Mouse (Mus musculus) ES-E14 (cell line): Measurements from ENCODE around the gene Mrpl58.

Experiments used
- CHD2 ChIP-seq: IDR thresholded peaks from 2 replicates; pipeline ENCODE4 v1.6.1; 2014; ENCODE audit warnings: mild to moderate bottlenecking, low read depth, low read length, inconsistent platforms
- HCFC1 ChIP-seq: IDR thresholded peaks from 2 replicates; pipeline ENCODE4 v1.6.1; 2012; ENCODE audit warnings: low read length, inconsistent platforms, borderline replicate concordance; ENCODE audit not compliant: insufficient read depth
- MAFK ChIP-seq: IDR thresholded peaks from 2 replicates; pipeline ENCODE4 v1.6.1; 2014; ENCODE audit warnings: mild to moderate bottlenecking, low read depth, low read length, inconsistent platforms; ENCODE audit not compliant: insufficient read depth
- ZC3H11A ChIP-seq: IDR thresholded peaks from 2 replicates; pipeline ENCODE4 v1.6.1; 2012; ENCODE audit warnings: low read depth, mild to moderate bottlenecking, inconsistent platforms, low read length, borderline replicate concordance
- ZNF384 ChIP-seq: IDR thresholded peaks from 2 replicates; pipeline ENCODE4 v1.6.1; 2012; ENCODE audit warnings: low read depth, low read length, inconsistent platforms

DNA sequence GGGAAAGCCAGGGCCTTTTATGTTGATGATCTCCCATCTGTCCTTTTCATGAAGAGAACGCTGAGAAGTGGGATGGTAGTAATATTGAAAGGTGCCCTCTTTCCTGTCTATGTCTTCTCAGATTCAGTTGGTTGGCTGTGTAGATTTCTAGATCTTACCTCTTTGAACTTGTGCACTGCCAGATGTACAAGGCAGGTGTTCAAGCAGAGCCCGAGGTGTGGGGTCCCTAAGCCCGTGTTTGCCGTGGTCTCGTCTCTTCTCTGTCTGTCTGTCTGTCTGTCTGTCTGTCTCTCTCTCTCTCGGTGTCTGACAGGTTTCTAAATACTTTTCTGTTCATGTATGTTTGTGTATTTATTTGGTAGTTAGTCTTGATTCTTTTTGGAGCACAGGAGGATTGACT, 22.1 kb downstream of the Mrpl58 start:
- TF ChIP-seq MAFK (no peak), ZNF384 (no peak), ZC3H11A (no peak), CHD2 (no peak), HCFC1 (no peak)
